Mouse (Mus musculus): ENCODE measurements around the gene Hoxb2.

Gene Hoxb2

GRCm38 (mm10) chr11:96351831-96352230, 1.5 kb downstream of the Hoxb2 start:
- DNase-seq (ENCODE audit: low read depth) = no peak

DNA sequence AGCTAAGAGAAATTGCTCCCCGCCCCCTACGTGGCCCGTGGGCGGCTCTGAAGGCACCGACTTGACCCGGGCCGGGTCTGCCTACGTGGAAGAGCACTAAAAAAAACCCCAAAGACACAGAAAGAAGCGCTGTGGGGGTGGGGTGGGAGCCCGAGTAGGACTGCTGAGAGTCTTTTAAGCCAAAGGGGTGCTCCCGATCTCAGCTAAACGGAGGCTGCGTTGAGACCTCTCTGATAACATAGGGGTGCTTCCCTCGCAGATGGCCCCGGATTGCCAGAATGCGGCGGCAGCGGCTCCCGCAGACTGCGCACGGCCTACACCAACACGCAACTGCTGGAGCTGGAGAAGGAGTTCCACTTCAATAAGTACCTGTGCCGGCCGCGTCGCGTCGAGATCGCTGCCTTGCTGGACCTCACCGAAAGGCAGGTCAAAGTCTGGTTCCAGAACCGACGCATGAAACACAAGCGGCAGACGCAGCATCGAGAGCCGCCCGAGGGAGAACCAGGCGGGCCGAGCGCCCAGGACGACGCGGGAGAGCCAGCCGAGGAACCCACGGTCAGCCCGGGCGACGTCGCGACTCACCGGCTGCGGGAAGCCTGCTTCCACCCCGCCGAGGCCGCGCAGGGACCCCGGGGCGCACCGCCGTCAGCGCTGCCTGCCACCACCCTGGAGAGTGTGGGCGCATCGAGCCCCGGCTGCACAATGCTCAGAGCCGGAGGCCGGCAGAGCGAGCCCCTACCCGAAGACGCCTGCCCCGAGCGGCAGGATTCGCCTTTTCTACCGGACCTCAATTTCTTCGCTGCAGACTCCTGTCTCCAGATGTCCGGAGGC, 2.6 kb downstream of the Hoxb2 start:
- peak; percentile 24 for DNase-seq (ENCODE audit: low read depth)

- DNase-seq (ENCODE audit: low read depth) = no peak
These were observed 3.2 kb downstream of the Hoxb2 start for GRCm38 (mm10) chr11:96353522-96353841.

GRCm38 (mm10) chr11:96353939-96354338, 3.6 kb downstream of the Hoxb2 start:
- DNase-seq (ENCODE audit: low read depth) = no peak

DNA sequence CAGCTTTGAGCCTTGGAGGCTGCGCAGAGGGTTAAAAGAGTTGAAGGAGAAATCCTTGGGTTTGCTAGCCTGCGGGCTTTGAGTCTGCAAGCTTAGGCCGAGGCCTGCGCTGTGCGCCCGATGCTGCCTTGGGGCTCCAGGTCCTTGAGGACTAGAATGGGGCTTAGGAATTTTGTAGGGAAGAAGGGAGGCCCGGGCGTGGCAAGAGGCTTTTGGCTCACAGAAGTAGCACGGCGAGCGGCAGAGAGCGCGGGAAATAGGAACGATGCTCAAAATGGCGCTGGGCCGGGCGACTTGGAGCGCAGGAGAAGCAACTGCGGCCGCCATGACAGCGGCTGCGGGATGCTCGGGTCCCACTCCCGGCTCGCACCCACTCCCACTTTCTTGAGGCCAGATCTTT, 4.1 kb downstream of the Hoxb2 start:
- DNase-seq (ENCODE audit: low read depth) = no peak

- DNase-seq (ENCODE audit: low read depth) = no peak
These were observed 4.5 kb downstream of the Hoxb2 start for GRCm38 (mm10) chr11:96354801-96355311.

- no peak for DNase-seq (ENCODE audit: low read depth)
These were observed 13.5 kb downstream of the Hoxb2 start for GRCm38 (mm10) chr11:96363807-96364206.

- no peak for DNase-seq (ENCODE audit: low read depth)
These were observed 15.2 kb downstream of the Hoxb2 start, which contains the start of gene Hoxb1 for GRCm38 (mm10) chr11:96365441-96366091. Gene Hoxb1, plus strand, starts transcription at chr11:96365752.

GRCm38 (mm10) chr11:96366092-96367041, 16.0 kb downstream of the Hoxb2 start:
- DNase-seq (ENCODE audit: low read depth) = no peak

- no peak for DNase-seq (ENCODE audit: low read depth)
These were observed 16.8 kb downstream of the Hoxb2 start for GRCm38 (mm10) chr11:96367141-96367540.

- DNase-seq (ENCODE audit: low read depth) = no peak
These were observed 18.4 kb downstream of the Hoxb2 start for GRCm38 (mm10) chr11:96368686-96369085.

GRCm38 (mm10) chr11:96369140-96369539, 18.8 kb downstream of the Hoxb2 start:
- DNase-seq (ENCODE audit: low read depth) = no peak

- no peak for DNase-seq (ENCODE audit: low read depth)
These were observed 21.4 kb downstream of the Hoxb2 start for GRCm38 (mm10) chr11:96371726-96372125.

- no peak for DNase-seq (ENCODE audit: low read depth)
These were observed 22.2 kb downstream of the Hoxb2 start for GRCm38 (mm10) chr11:96372519-96372918.

DNA sequence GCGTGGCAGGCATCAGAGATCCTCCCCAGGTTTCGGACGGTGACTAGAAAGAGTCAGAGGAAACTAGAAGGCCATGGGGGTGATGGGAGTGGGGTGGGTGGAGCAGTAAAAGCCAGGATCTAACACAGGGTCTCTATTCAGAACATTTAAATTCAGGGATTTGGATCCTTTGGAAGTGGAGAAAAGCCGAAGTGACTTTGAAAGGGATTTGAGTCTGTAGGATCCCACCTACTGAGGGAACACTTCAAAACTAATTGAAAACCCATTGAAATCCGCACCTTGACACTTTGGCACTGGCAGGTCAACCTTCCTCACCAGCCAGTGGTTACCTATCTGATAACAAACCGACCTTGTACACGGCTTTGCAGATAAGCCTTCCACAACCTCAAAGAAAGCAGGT, 24.5 kb downstream of the Hoxb2 start:
- no peak for DNase-seq (ENCODE audit: low read depth)

- DNase-seq (ENCODE audit: low read depth) = no peak
These were observed 33.1 kb downstream of the Hoxb2 start for GRCm38 (mm10) chr11:96383381-96383780.

- no peak for DNase-seq (ENCODE audit: low read depth)
These were observed 37.3 kb downstream of the Hoxb2 start for GRCm38 (mm10) chr11:96387635-96388034.

DNA sequence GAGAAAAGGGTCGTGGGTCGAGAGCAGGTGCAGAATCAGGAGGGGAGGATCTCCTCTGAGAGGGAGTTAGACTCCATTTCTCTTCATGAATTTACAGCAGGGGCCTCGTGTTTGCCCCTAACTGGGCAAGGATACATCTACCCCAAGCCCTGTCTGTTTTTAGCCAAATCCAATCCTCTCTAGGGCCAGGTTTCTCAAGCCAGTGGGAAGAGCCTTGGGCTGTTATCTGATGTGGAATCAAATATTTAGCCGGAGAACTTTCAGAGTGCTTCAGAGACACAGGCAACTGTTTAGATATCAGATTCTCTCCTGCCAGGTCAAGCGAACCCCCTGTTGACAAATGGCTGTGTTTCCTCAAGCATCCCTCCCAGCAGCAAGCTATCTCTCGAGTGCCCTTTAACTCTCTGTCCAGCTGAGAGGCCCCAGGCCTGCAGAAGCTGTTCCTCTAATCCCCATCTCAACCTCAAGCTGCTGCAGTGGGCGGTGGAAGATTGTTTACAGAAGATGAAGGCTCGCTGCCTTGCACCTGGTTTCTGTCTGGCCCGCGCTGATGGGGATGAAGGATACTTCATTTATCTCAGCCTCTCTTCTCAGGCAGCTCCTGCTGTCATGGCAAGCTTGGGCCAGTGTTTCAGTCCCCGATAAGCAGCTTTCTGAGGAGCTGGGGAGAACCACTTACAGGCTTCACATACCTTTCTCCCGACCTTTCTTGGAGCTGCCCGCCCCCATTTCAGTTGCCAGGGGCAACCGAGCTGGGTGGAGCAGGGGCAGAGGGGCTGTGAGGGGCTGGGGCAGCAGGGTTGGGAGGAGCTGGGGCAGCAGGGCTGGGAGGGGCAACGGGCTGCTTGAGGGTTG, 46.7 kb downstream of the Hoxb2 start:
- DNase-seq (ENCODE audit: low read depth) = no peak

DNA sequence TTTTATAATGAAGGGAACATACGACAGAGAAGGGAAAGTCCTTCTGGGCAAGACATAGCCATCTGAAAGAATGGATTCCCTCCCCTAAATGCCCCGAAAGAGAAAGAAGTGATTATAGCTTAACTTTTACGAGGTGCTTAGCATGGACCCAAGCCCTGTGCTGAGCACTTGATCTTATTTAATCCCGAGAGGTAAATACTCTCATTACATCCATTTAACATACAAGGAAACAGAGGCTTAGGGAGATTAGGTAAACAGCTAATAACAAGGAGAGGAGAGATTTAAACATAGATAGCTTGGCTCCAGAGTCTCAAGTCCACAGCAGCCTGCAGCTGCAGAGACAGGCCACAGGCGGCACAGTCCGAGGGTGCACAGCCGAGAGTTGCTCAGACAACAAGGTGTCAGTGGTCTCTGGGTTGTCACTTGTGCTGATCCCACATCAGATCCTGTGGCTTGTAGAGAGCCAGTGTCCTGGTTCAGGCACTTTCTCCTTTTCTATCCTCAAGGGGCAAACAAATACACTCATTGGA, 47.5 kb downstream of the Hoxb2 start:
- no peak for DNase-seq (ENCODE audit: low read depth)

- no peak for DNase-seq (ENCODE audit: low read depth)
These were observed 49.6 kb downstream of the Hoxb2 start for GRCm38 (mm10) chr11:96399923-96400322.
